Mouse (Mus musculus) midbrain, embryonic 13.5 days (tissue): ENCODE measurements around the gene Myrf. TPM values are rescaled to one million over a fixed set of nuclear protein-coding genes. Genes with fewer than 3 reads are reported as not detected.

Experiments
- ATAC-seq: fragments of 200-750 bp; cut with Nextera tagmentation; 2 replicates; pipeline ENCODE4 v1.8.0; 2017; ENCODE audit warnings: mild to moderate bottlenecking, moderate TSS enrichment, moderate library complexity
- H3K27ac ChIP-seq: fragments of 300-500 bp; sonication (generic); 2 replicates; pipeline ENCODE4 v1.5.1; 2015; ENCODE audit warnings: inconsistent platforms, mild to moderate bottlenecking, moderate library complexity
- H3K27me3 ChIP-seq: fragments of 300-500 bp; sonication (generic); 2 replicates; pipeline ENCODE4 v1.6.1; 2015; ENCODE audit warnings: mild to moderate bottlenecking, inconsistent platforms
- H3K36me3 ChIP-seq: fragments of 300-500 bp; sonication (generic); 2 replicates; pipeline ENCODE4 v1.6.1; 2015; ENCODE audit warnings: mild to moderate bottlenecking, inconsistent platforms
- H3K4me1 ChIP-seq: fragments of 300-500 bp; sonication (generic); replicated peaks from 2 replicates; pipeline ENCODE4 v1.6.1; 2015; ENCODE audit warnings: inconsistent platforms
- H3K4me2 ChIP-seq: fragments of 300-500 bp; sonication (generic); replicated peaks from 2 replicates; pipeline ENCODE4 v1.6.1; 2015; ENCODE audit warnings: moderate library complexity, mild to moderate bottlenecking, inconsistent platforms
- H3K4me3 ChIP-seq: fragments of 300-500 bp; sonication (generic); replicated peaks from 2 replicates; pipeline ENCODE4 v1.5.1; 2015; ENCODE audit warnings: mild to moderate bottlenecking, inconsistent platforms
- H3K9ac ChIP-seq: fragments of 300-500 bp; sonication (generic); replicated peaks from 2 replicates; pipeline ENCODE4 v1.6.1; 2015; ENCODE audit warnings: mild to moderate bottlenecking, inconsistent platforms
- H3K9me3 ChIP-seq: fragments of 300-500 bp; sonication (generic); 2 replicates; pipeline ENCODE4 v1.6.1; 2016; ENCODE audit warnings: mild to moderate bottlenecking, inconsistent platforms
- WGBS: fragments of 180-500 bp; shearing (Covaris S2); methylation state at CpG from one replicate; pipeline ENCODE4 v1.1.7; 2015; 5-methylcytosine and 5-hydroxymethylcytosine counted together
- polyA plus RNA-seq: library from polyadenylated mRNA; unstranded; fragments of >200 nt; fragmentation: Nextera tagmentation; extraction: Ambion mirVana; gene quantifications from 2 replicates; pipeline ENCODE4 v1.2.1, GENCODE M21; 2015

Gene Myrf
- polyA plus RNA-seq, 1 experiment from 2014 or later, result 0.77 TPM

GRCm38 (mm10) chr19:10274056-10274455 is 33.5 kb upstream of the Myrf start:
- 39% methylated on average over 5 of the region's 5 CpGs for WGBS
- no peak overlapping the region for H3K4me2 ChIP-seq

GRCm38 (mm10) chr19:10272746-10273145 is 32.2 kb upstream of the Myrf start:
- Histone ChIP-seq H3K4me3 (no peak overlapping the region), H3K27me3 (0 out of 2 replicates have a peak, but pooled peaks cover 10% of the 10 kb centered on the region), H3K9ac (0 out of 2 replicates have a peak overlapping the region, but pooled peaks have one; percentile 53), H3K4me2 (peak overlapping the region; percentile 38), H3K9me3 (no peaks in the 10 kb centered on the region), H3K36me3 (no peaks in the 10 kb centered on the region), H3K27ac (no peak overlapping the region), H3K4me1 (peaks cover 36% of the 10 kb centered on the region)
- peak; percentile 74 for ATAC-seq
- WGBS, result 26% methylated on average over 11 of the region's 11 CpGs

More at GRCm38 (mm10) chr19:10274056-10274455, 33.5 kb upstream of the Myrf start:
- H3K4me3 ChIP-seq, result no peak overlapping the region
- no peak overlapping the region for H3K9ac ChIP-seq
- peaks cover 49% of the 10 kb centered on the region for H3K4me1 ChIP-seq
- H3K36me3 ChIP-seq, result no peaks in the 10 kb centered on the region
- H3K27me3 ChIP-seq, result 0 out of 2 replicates have a peak, but pooled peaks cover 18% of the 10 kb centered on the region
- H3K9me3 ChIP-seq, result no peaks in the 10 kb centered on the region
- ATAC-seq, result no peak
- H3K27ac ChIP-seq, result no peak overlapping the region

GRCm38 (mm10) chr19:10271592-10271991 is 31.0 kb upstream of the Myrf start:
- Histone ChIP-seq H3K9me3 (no peaks in the 10 kb centered on the region), H3K4me3 (no peak overlapping the region), H3K9ac (no peak overlapping the region), H3K4me2 (no peak overlapping the region), H3K4me1 (peaks cover 33% of the 10 kb centered on the region), H3K36me3 (no peaks in the 10 kb centered on the region), H3K27me3 (0 out of 2 replicates have a peak, but pooled peaks cover 10% of the 10 kb centered on the region), H3K27ac (no peak overlapping the region)
- no peak for ATAC-seq
- 90% methylated on average over 7 of the region's 7 CpGs for WGBS

GRCm38 (mm10) chr19:10270356-10270755 is 29.8 kb upstream of the Myrf start:
- H3K9me3 ChIP-seq, result no peaks in the 10 kb centered on the region
- H3K27me3 ChIP-seq, result 0 out of 2 replicates have a peak, but pooled peaks cover 1% of the 10 kb centered on the region
- no peak overlapping the region for H3K27ac ChIP-seq
- no peak overlapping the region for H3K4me3 ChIP-seq
- H3K9ac ChIP-seq, result no peak overlapping the region
- no peak for ATAC-seq
- H3K4me1 ChIP-seq, result peaks cover 35% of the 10 kb centered on the region
- H3K36me3 ChIP-seq, result no peaks in the 10 kb centered on the region
- 84% methylated on average over 5 of the region's 5 CpGs for WGBS
- no peak overlapping the region for H3K4me2 ChIP-seq

GRCm38 (mm10) chr19:10268851-10269250 is 28.3 kb upstream of the Myrf start:
- peaks cover 31% of the 10 kb centered on the region for H3K4me1 ChIP-seq
- H3K9ac ChIP-seq, result no peak overlapping the region

GRCm38 (mm10) chr19:10267953-10268352 is 27.4 kb upstream of the Myrf start:
- no peak for ATAC-seq
- Histone ChIP-seq H3K4me3 (no peak overlapping the region), H3K27me3 (no peaks in the 10 kb centered on the region), H3K9ac (no peak overlapping the region), H3K36me3 (no peaks in the 10 kb centered on the region; the same call in 1 of the 2 replicates), H3K4me1 (peaks cover 22% of the 10 kb centered on the region), H3K9me3 (no peaks in the 10 kb centered on the region), H3K27ac (no peak overlapping the region), H3K4me2 (no peak overlapping the region)
- WGBS, result 90% methylated on average over 10 of the region's 10 CpGs

More at GRCm38 (mm10) chr19:10268851-10269250, 28.3 kb upstream of the Myrf start:
- Histone ChIP-seq H3K27ac (no peak overlapping the region), H3K27me3 (no peaks in the 10 kb centered on the region), H3K4me3 (no peak overlapping the region), H3K4me2 (no peak overlapping the region), H3K9me3 (no peaks in the 10 kb centered on the region), H3K36me3 (no peaks in the 10 kb centered on the region)
- ATAC-seq, result no peak
- WGBS, result 82% methylated on average over 15 of the region's 15 CpGs

- 16% methylated on average over 15 of the region's 15 CpGs for WGBS
- no peak overlapping the region for H3K27ac ChIP-seq
- H3K9me3 ChIP-seq, result no peaks in the 10 kb centered on the region
- H3K4me2 ChIP-seq, result no peak overlapping the region
- H3K36me3 ChIP-seq, result peaks cover 6% of the 10 kb centered on the region; the same call in 1 of the 2 replicates
- H3K4me3 ChIP-seq, result no peak overlapping the region
- H3K4me1 ChIP-seq, result peaks cover 13% of the 10 kb centered on the region
- H3K27me3 ChIP-seq, result no peaks in the 10 kb centered on the region
- no peak for ATAC-seq
- no peak overlapping the region for H3K9ac ChIP-seq
Observed at GRCm38 (mm10) chr19:10267057-10267456, 26.5 kb upstream of the Myrf start.

- H3K4me3 ChIP-seq, result no peak overlapping the region
- H3K9ac ChIP-seq, result no peak overlapping the region
- H3K4me2 ChIP-seq, result no peak overlapping the region
- H3K36me3 ChIP-seq, result peaks cover 8% of the 10 kb centered on the region; the same call in 1 of the 2 replicates
- no peaks in the 10 kb centered on the region for H3K9me3 ChIP-seq
- no peaks in the 10 kb centered on the region for H3K27me3 ChIP-seq
- H3K4me1 ChIP-seq, result peaks cover 12% of the 10 kb centered on the region
- peak; percentile 62 for ATAC-seq
- 22% methylated on average over 14 of the region's 14 CpGs for WGBS
- no peak overlapping the region for H3K27ac ChIP-seq
Observed at GRCm38 (mm10) chr19:10266196-10266850, 25.8 kb upstream of the Myrf start.

GRCm38 (mm10) chr19:10261369-10261768 is 20.8 kb upstream of the Myrf start:
- H3K27ac ChIP-seq, result no peak overlapping the region
- H3K27me3 ChIP-seq, result peaks cover 3% of the 10 kb centered on the region; the same call in 1 of the 2 replicates
- 79% methylated on average over 7 of the region's 7 CpGs for WGBS
- peak overlapping the region; percentile 28; the same call in 1 of the 2 replicates for H3K9ac ChIP-seq
- H3K4me2 ChIP-seq, result no peak overlapping the region
- H3K9me3 ChIP-seq, result no peaks in the 10 kb centered on the region
- H3K36me3 ChIP-seq, result peaks cover 18% of the 10 kb centered on the region
- H3K4me3 ChIP-seq, result no peak overlapping the region
- ATAC-seq, result no peak
- H3K4me1 ChIP-seq, result peaks cover 2% of the 10 kb centered on the region; the same call in 1 of the 2 replicates

GRCm38 (mm10) chr19:10258279-10259011 is 17.9 kb upstream of the Myrf start:
- peak; percentile 78 for ATAC-seq
- Histone ChIP-seq H3K4me1 (no peaks in the 10 kb centered on the region), H3K36me3 (peaks cover 22% of the 10 kb centered on the region)

GRCm38 (mm10) chr19:10248128-10248527 is 7.6 kb upstream of the Myrf start:
- no peak overlapping the region for H3K9ac ChIP-seq
- H3K27ac ChIP-seq, result no peak overlapping the region
- peaks cover 5% of the 10 kb centered on the region for H3K4me1 ChIP-seq
- H3K27me3 ChIP-seq, result 0 out of 2 replicates have a peak, but pooled peaks cover 4% of the 10 kb centered on the region
- no peaks in the 10 kb centered on the region for H3K9me3 ChIP-seq
- no peak for ATAC-seq
- no peak overlapping the region for H3K4me2 ChIP-seq
- H3K4me3 ChIP-seq, result no peak overlapping the region
- peaks cover 16% of the 10 kb centered on the region; the same call in 1 of the 2 replicates for H3K36me3 ChIP-seq
- WGBS, result 61% methylated on average over 20 of the region's 20 CpGs

More at GRCm38 (mm10) chr19:10258279-10259011, 17.9 kb upstream of the Myrf start:
- Histone ChIP-seq H3K4me2 (no peak overlapping the region), H3K27me3 (peaks cover 3% of the 10 kb centered on the region; the same call in 1 of the 2 replicates), H3K9me3 (no peaks in the 10 kb centered on the region), H3K9ac (no peak overlapping the region), H3K4me3 (no peak overlapping the region), H3K27ac (no peak overlapping the region)
- WGBS, result 21% methylated on average over 6 of the region's 6 CpGs

GRCm38 (mm10) chr19:10247165-10247564 is 6.6 kb upstream of the Myrf start:
- Histone ChIP-seq H3K27ac (no peak overlapping the region), H3K4me3 (no peak overlapping the region), H3K9ac (no peak overlapping the region; the same call in 1 of the 2 replicates), H3K4me2 (no peak overlapping the region), H3K27me3 (0 out of 2 replicates have a peak, but pooled peaks cover 4% of the 10 kb centered on the region), H3K4me1 (peaks cover 10% of the 10 kb centered on the region), H3K36me3 (peaks cover 11% of the 10 kb centered on the region; the same call in 1 of the 2 replicates), H3K9me3 (no peaks in the 10 kb centered on the region)
- ATAC-seq, result no peak
- 51% methylated on average over 6 of the region's 6 CpGs for WGBS
